Mouse (Mus musculus) myocyte (in vitro differentiated cells): ENCODE results near the gene Rmdn2.

Experiments used
- CEBPB ChIP-seq: IDR thresholded peaks from 2 replicates; pipeline ENCODE4 v1.6.1; 2011; ENCODE audit warnings: mild to moderate bottlenecking, moderate library complexity; ENCODE audit not compliant: poor library complexity, insufficient read depth, severe bottlenecking
- E2F4 ChIP-seq: IDR thresholded peaks from one replicate; pipeline ENCODE4 v1.6.1; 2011; ENCODE audit warnings: mild to moderate bottlenecking, control low read depth, moderate library complexity; ENCODE audit not compliant: insufficient read depth
- MAX ChIP-seq: IDR thresholded peaks from one replicate; pipeline ENCODE4 v1.6.1; 2011; ENCODE audit warnings: low read depth, mild to moderate bottlenecking, control low read depth
- MYOD1 ChIP-seq, 3 experiments: IDR thresholded peaks; one replicate each; pipeline ENCODE4 v1.6.1; 2011; ENCODE audit warnings: control low read depth in 2 of 3, low read depth in 2 of 3, mild to moderate bottlenecking in 2 of 3, moderate library complexity in 1 of 3; ENCODE audit not compliant: insufficient read length in 2 of 3, control insufficient read depth in 1 of 3
- MYOG ChIP-seq, 3 experiments: IDR thresholded peaks; one replicate each; pipeline ENCODE4 v1.6.1; 2011; ENCODE audit warnings: control low read depth in 2 of 3, low read depth in 2 of 3, mild to moderate bottlenecking in 2 of 3; ENCODE audit not compliant: insufficient read length in 2 of 3, control insufficient read depth in 1 of 3, insufficient read depth in 1 of 3
- POLR2A ChIP-seq: IDR thresholded peaks from one replicate; pipeline ENCODE4 v1.6.1; 2011; ENCODE audit warnings: low read depth, mild to moderate bottlenecking, control low read depth, moderate library complexity; ENCODE audit not compliant: insufficient read length
- POLR2AphosphoS2 ChIP-seq: IDR thresholded peaks from one replicate; pipeline ENCODE4 v1.6.1; 2011; ENCODE audit warnings: low read depth, control low read depth; ENCODE audit not compliant: insufficient read length
- REST ChIP-seq: IDR thresholded peaks from one replicate; pipeline ENCODE4 v1.6.1; 2011; ENCODE audit warnings: mild to moderate bottlenecking, control low read depth, moderate library complexity; ENCODE audit not compliant: insufficient read depth, insufficient read length
- SRF ChIP-seq: IDR thresholded peaks from one replicate; pipeline ENCODE4 v1.6.1; 2011; ENCODE audit warnings: low read depth; ENCODE audit not compliant: control insufficient read depth, insufficient read length
- TCF12 ChIP-seq: IDR thresholded peaks from one replicate; pipeline ENCODE4 v1.6.1; 2011; ENCODE audit warnings: mild to moderate bottlenecking, control low read depth; ENCODE audit not compliant: poor library complexity, insufficient read depth, severe bottlenecking
- USF1 ChIP-seq: IDR thresholded peaks from one replicate; pipeline ENCODE4 v1.6.1; 2011; ENCODE audit warnings: low read depth, mild to moderate bottlenecking, control low read depth, moderate library complexity

GRCm38 (mm10) chr17:79568401-79568800, 43.3 kb upstream of the Rmdn2 start:
- TF ChIP-seq POLR2A, result no peak
- TF ChIP-seq TCF12, result no peak
- TF ChIP-seq E2F4, result no peak
- TF ChIP-seq MAX, result no peak
- TF ChIP-seq POLR2AphosphoS2, result no peak
- no peak for TF ChIP-seq REST
- no peak for TF ChIP-seq MYOG (IDR thresholded peaks at IDR 0.05; ENCODE audit: control insufficient read depth in 1 of 3, insufficient read depth in 1 of 3, insufficient read length in 2 of 3, low read depth in 2 of 3)
- TF ChIP-seq MYOD1 (IDR thresholded peaks at IDR 0.05; ENCODE audit: control insufficient read depth in 1 of 3, insufficient read length in 2 of 3, low read depth in 2 of 3), result no peak
- TF ChIP-seq SRF, result no peak
- TF ChIP-seq USF1, result no peak
- no peak for TF ChIP-seq CEBPB
